Mouse (Mus musculus) megakaryocyte-erythroid progenitor cell, adult 5 weeks (primary cell): Measurements from ENCODE around the gene Gm14819. TPM values are rescaled to one million over a fixed set of nuclear protein-coding genes. Genes with fewer than 3 reads are reported as not detected.

Source experiments
- polyA plus RNA-seq: library from polyadenylated mRNA; stranded (reverse); fragments of >175 nt; gene quantifications from 2 replicates; pipeline ENCODE4 v1.2.3, GENCODE M21; 2012

Gene Gm14819
- not detected in 2 replicates for polyA plus RNA-seq

GRCm38 (mm10) chrX:35403883-35404282, at the start of gene Gm14819:
Gene Gm14819 (plus strand): TSS chrX:35404183.

